Mouse (Mus musculus) midbrain, postnatal 0 days (tissue): ENCODE measurements around the gene Htatip2. TPM values are rescaled to one million over a fixed set of nuclear protein-coding genes. Genes with fewer than 3 reads are reported as not detected.

ENCODE experiments used
- ATAC-seq: fragments of 200-750 bp; cut with Nextera tagmentation; 2 replicates; pipeline ENCODE4 v1.8.0; 2017; ENCODE audit warnings: moderate number of reproducible peaks, mild to moderate bottlenecking, moderate TSS enrichment, moderate library complexity; ENCODE audit not compliant: low FRiP score
- DNase-seq: peaks from one replicate; pipeline ENCODE4 v3.0.0-alpha.2; 2015; ENCODE audit warnings: low spot score
- H3K27ac ChIP-seq: fragments of 300-500 bp; sonication (generic); 2 replicates; pipeline ENCODE4 v1.5.1; 2014; ENCODE audit warnings: low read depth, mild to moderate bottlenecking, low read length, mixed read lengths
- H3K27me3 ChIP-seq: fragments of 300-500 bp; sonication (generic); 2 replicates; pipeline ENCODE4 v1.6.1; 2014; ENCODE audit warnings: low read length, control low read depth, mixed read lengths; ENCODE audit not compliant: insufficient read depth
- H3K36me3 ChIP-seq: fragments of 300-500 bp; sonication (generic); 2 replicates; pipeline ENCODE4 v1.6.1; 2014; ENCODE audit warnings: low read length, control low read depth, mixed read lengths; ENCODE audit not compliant: insufficient read depth
- H3K4me1 ChIP-seq: fragments of 300-500 bp; sonication (generic); 2 replicates; pipeline ENCODE4 v1.6.1; 2014; ENCODE audit warnings: mild to moderate bottlenecking, control low read depth, antibody characterized with exemption, low read length, mixed read lengths; ENCODE audit not compliant: insufficient read depth
- H3K4me2 ChIP-seq: fragments of 300-500 bp; sonication (generic); 2 replicates; pipeline ENCODE4 v1.6.1; 2014; ENCODE audit warnings: low read depth, mild to moderate bottlenecking, low read length, mixed read lengths; ENCODE audit not compliant: poor library complexity, severe bottlenecking
- H3K4me3 ChIP-seq: fragments of 300-500 bp; sonication (generic); 2 replicates; pipeline ENCODE4 v1.5.1; 2014; ENCODE audit warnings: low read depth, mild to moderate bottlenecking, low read length, moderate library complexity
- H3K9ac ChIP-seq: fragments of 300-500 bp; sonication (generic); replicated peaks from 2 replicates; pipeline ENCODE4 v1.6.1; 2014; ENCODE audit warnings: mild to moderate bottlenecking, low read length, moderate library complexity, mixed read lengths; ENCODE audit not compliant: poor library complexity, severe bottlenecking
- H3K9me3 ChIP-seq: fragments of 300-500 bp; sonication (generic); 2 replicates; pipeline ENCODE4 v1.6.1; 2016; ENCODE audit warnings: low read length, control low read depth
- CTCF ChIP-seq: IDR thresholded peaks from 2 replicates; pipeline ENCODE4 v1.5.1; 2016; ENCODE audit warnings: antibody characterized with exemption, mild to moderate bottlenecking
- WGBS: fragments of 180-500 bp; shearing (Covaris S2); extraction: QIAGEN DNeasy Blood & Tissue Kit; methylation state at CpG from one replicate; pipeline ENCODE4 v1.1.7; 2014; 5-methylcytosine and 5-hydroxymethylcytosine counted together
- polyA plus RNA-seq: library from polyadenylated mRNA; unstranded; fragments of >200 nt; fragmentation: Nextera tagmentation; extraction: Ambion mirVana; gene quantifications from 2 replicates; pipeline ENCODE4 v1.2.1, GENCODE M21; 2015
- total RNA-seq: library from RNA; depleted of rRNA; stranded (reverse); fragments of >200 nt; gene quantifications from 2 replicates; pipeline ENCODE4 v1.2.3, GENCODE M21; 2014

Gene Htatip2
- total and polyA plus RNA-seq, 2 experiments from 2014 or later = 0.38 to 6.1 TPM

GRCm38 (mm10) chr7:49778904-49779615 lies 20.1 kb downstream of the Htatip2 start:
- peak overlapping the region; percentile 64; the same call in 1 of the 2 replicates for H3K9ac ChIP-seq
- TF ChIP-seq CTCF = peak; percentile 30; the same call in 1 of the 2 replicates
- H3K4me1 ChIP-seq = 0 out of 2 replicates have a peak, but pooled peaks cover 6% of the 10 kb centered on the region
- peak overlapping the region; percentile 63 for H3K4me3 ChIP-seq
- H3K9me3 ChIP-seq = no peaks in the 10 kb centered on the region
- peak overlapping the region; percentile 61 for H3K4me2 ChIP-seq
- peak overlapping the region; percentile 88 for H3K27ac ChIP-seq
- peaks cover 13% of the 10 kb centered on the region; the same call in 1 of the 2 replicates for H3K36me3 ChIP-seq
- no peaks in the 10 kb centered on the region for H3K27me3 ChIP-seq
- peak; percentile 54 for DNase-seq
- ATAC-seq = no peak
- WGBS = 72% methylated on average over 12 of the region's 12 CpGs

- Histone ChIP-seq H3K9me3 (no peaks in the 10 kb centered on the region), H3K4me2 (no peak overlapping the region), H3K27me3 (no peaks in the 10 kb centered on the region), H3K36me3 (peaks cover 20% of the 10 kb centered on the region), H3K4me3 (no peak overlapping the region), H3K4me1 (0 out of 2 replicates have a peak, but pooled peaks cover 6% of the 10 kb centered on the region), H3K9ac (no peak overlapping the region), H3K27ac (no peak overlapping the region)
- DNase-seq = no peak
- TF ChIP-seq CTCF = no peak
- no peak for ATAC-seq
- 93% methylated on average over 2 of the region's 2 CpGs for WGBS
Measured at GRCm38 (mm10) chr7:49783017-49783416, 24.1 kb downstream of the Htatip2 start.

- DNase-seq (no peak), ATAC-seq (no peak)
- no peak overlapping the region for H3K27ac ChIP-seq
- H3K4me3 ChIP-seq = no peak overlapping the region
- WGBS = 93% methylated on average over 7 of the region's 7 CpGs
- H3K9me3 ChIP-seq = no peaks in the 10 kb centered on the region
- H3K27me3 ChIP-seq = no peaks in the 10 kb centered on the region
- TF ChIP-seq CTCF = no peak
- H3K9ac ChIP-seq = no peak overlapping the region
- H3K36me3 ChIP-seq = peaks cover 20% of the 10 kb centered on the region
- H3K4me1 ChIP-seq = no peaks in the 10 kb centered on the region
- H3K4me2 ChIP-seq = no peak overlapping the region
Measured at GRCm38 (mm10) chr7:49785141-49785540, 26.2 kb downstream of the Htatip2 start.

- no peak overlapping the region for H3K27ac ChIP-seq
- no peak for ATAC-seq
Measured at GRCm38 (mm10) chr7:49786618-49787382, 27.9 kb downstream of the Htatip2 start.

GRCm38 (mm10) chr7:49787383-49787645 lies 28.4 kb downstream of the Htatip2 start:
- DNase-seq (no peak), ATAC-seq (no peak)
- H3K4me3 ChIP-seq = no peak overlapping the region
- TF ChIP-seq CTCF = no peak
- H3K36me3 ChIP-seq = peaks cover 10% of the 10 kb centered on the region
- H3K4me2 ChIP-seq = no peak overlapping the region
- H3K27ac ChIP-seq = no peak overlapping the region
- 88% methylated on average over 3 of the region's 3 CpGs for WGBS
- H3K9me3 ChIP-seq = no peaks in the 10 kb centered on the region
- H3K27me3 ChIP-seq = no peaks in the 10 kb centered on the region
- H3K4me1 ChIP-seq = no peaks in the 10 kb centered on the region
- H3K9ac ChIP-seq = no peak overlapping the region

More at GRCm38 (mm10) chr7:49786618-49787382, 27.9 kb downstream of the Htatip2 start:
- Histone ChIP-seq H3K27me3 (no peaks in the 10 kb centered on the region), H3K4me2 (no peak overlapping the region), H3K9me3 (no peaks in the 10 kb centered on the region), H3K4me1 (no peaks in the 10 kb centered on the region), H3K4me3 (no peak overlapping the region), H3K36me3 (peaks cover 14% of the 10 kb centered on the region), H3K9ac (no peak overlapping the region)
- 62% methylated on average over 12 of the region's 12 CpGs for WGBS
- DNase-seq = peak; percentile 88
- peak; percentile 77 for TF ChIP-seq CTCF

- Histone ChIP-seq H3K4me1 (no peaks in the 10 kb centered on the region), H3K4me2 (no peak overlapping the region), H3K4me3 (no peak overlapping the region), H3K9me3 (no peaks in the 10 kb centered on the region), H3K27me3 (no peaks in the 10 kb centered on the region), H3K9ac (no peak overlapping the region), H3K36me3 (peaks cover 18% of the 10 kb centered on the region), H3K27ac (no peak overlapping the region)
- no peak for TF ChIP-seq CTCF
- no peak for ATAC-seq
- DNase-seq = no peak
- WGBS = 90% methylated on average over 2 of the region's 2 CpGs
Measured at GRCm38 (mm10) chr7:49794304-49794703, 35.4 kb downstream of the Htatip2 start.
